Mouse (Mus musculus): Measurements from ENCODE around the gene Slfn14.

DNA sequence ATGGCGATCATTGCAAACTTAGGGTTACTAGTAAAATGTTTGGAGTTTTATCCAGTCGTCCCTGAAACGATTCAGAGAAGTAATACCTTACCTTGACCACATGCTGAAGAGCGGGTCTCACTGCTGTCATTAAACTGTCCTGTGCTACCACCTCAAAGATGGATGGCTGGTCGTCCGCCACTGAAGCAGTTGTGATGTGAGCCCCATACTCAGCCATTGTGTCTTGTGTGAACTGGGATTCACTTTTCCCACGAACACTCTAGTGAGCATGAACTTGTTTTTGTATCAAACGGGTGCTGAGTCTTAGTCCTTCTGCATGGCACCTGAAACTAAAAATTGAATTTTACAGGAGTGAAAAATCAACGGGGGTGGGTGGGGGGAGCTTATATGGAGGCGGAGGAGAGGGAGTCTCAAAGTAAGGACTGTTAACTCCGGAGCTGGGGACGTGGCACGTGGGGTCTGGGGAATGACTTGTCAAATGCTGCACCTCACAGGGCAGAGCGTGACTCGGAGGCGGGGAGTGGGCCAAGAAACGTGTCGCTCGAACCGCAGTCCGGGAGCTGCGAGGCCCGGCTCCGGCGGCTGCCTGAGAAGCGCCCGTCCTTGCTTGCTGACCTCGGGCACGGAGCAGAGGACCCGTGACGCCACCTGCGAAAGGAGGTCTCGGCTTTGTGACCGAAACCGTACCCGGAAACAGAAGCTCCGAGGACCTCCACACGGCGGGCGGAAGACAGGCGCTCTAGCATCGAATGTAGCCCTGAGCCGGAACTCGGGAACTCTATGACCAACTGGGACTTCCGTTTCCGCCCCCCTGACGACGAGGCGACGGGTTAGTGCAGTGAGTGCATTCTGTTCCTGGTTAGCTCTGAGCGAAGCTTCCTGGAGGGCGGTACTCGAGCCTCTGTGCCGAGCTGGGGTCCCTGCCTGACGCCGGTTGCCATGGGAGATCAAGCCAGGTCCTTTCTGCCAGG, 12.0 kb upstream of the Slfn14 start, which contains the start of gene Ap2b1:
- TF ChIP-seq FLI1 (IDR thresholded peaks at IDR 0.05; ENCODE audit: low read length) (peak; percentile 80), GATA1 (IDR thresholded peaks at IDR 0.05; ENCODE audit: borderline replicate concordance, low read length) (no peak)

Data from megakaryocyte, embryonic 14.5 days (primary cell).